Mouse (Mus musculus) ZHBTc4 (cell line): Measurements from ENCODE around the gene Pip.

Source experiments
- DNase-seq: peaks from one replicate; pipeline ENCODE4 v3.0.0-alpha.2; 2011; ENCODE audit warnings: low read depth, low spot score

Pip gene

GRCm38 (mm10) chr6:41847235-41847634, at the start of gene Pip:
Gene Pip (plus strand): TSS chr6:41847535.
- DNase-seq, result no peak

- no peak for DNase-seq
Measured at GRCm38 (mm10) chr6:41824086-41824485, 23.2 kb upstream of the Pip start.

GRCm38 (mm10) chr6:41829516-41829915, 17.8 kb upstream of the Pip start:
- DNase-seq, result no peak

DNA sequence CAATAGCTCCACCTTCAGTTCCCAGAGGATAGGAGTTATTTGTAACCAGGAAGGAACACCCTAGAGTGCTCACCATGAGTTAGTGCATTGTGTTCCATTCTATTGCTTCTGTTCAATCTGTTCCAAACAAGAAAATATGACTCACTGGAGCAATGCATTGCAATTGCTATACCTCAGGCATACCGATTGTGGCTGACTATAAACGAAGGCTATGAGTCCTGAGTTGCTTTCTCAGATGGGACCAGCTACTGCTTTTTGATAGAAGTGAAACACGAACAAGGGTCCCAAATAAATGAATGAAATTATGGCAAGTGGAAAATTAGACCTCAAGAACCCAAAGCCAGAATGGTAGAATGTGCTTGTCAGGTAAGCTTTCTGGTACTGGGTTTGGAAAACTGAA, 5.4 kb downstream of the Pip start, which contains the start of gene Sval2:
Gene Sval2 (plus strand): TSS at position 301 of the 400 bp plus-strand sequence.
- no peak for DNase-seq

- no peak for DNase-seq
Measured at GRCm38 (mm10) chr6:41864038-41864437, 16.7 kb downstream of the Pip start.
